Mouse (Mus musculus) G1E-ER4 (cell line): ENCODE data around the gene Ier5l. TPM values are rescaled to one million over a fixed set of nuclear protein-coding genes. Genes with fewer than 3 reads are reported as not detected.

ENCODE experiments used
- GATA1 ChIP-seq: IDR thresholded peaks from one replicate; pipeline ENCODE4 v1.8.0; 2012; ENCODE audit warnings: low read length, inconsistent platforms
- polyA plus RNA-seq: library from polyadenylated mRNA; stranded (reverse); fragments of >175 nt; gene quantifications from 2 replicates; pipeline ENCODE4 v1.2.3, GENCODE M21; 2012

Ier5l gene
- polyA plus RNA-seq: not detected in 2 replicates

GRCm38 (mm10) chr2:30474039-30474438 lies at the start of gene Ier5l:
Ier5l (minus strand) TSS chr2:30474219.
- TF ChIP-seq GATA1: no peak

GRCm38 (mm10) chr2:30523727-30524126 lies 49.7 kb upstream of the Ier5l start:
- TF ChIP-seq GATA1: no peak

- no peak for TF ChIP-seq GATA1
These were observed 36.8 kb upstream of the Ier5l start for GRCm38 (mm10) chr2:30510711-30511380.

GRCm38 (mm10) chr2:30507138-30507727 lies 33.2 kb upstream of the Ier5l start:
- TF ChIP-seq GATA1: no peak

- no peak for TF ChIP-seq GATA1
These were observed 29.9 kb upstream of the Ier5l start for GRCm38 (mm10) chr2:30503677-30504621.

- TF ChIP-seq GATA1: no peak
These were observed 27.7 kb upstream of the Ier5l start for GRCm38 (mm10) chr2:30501701-30502100.

GRCm38 (mm10) chr2:30495909-30496861 lies 22.2 kb upstream of the Ier5l start:
- no peak for TF ChIP-seq GATA1

- TF ChIP-seq GATA1: no peak
These were observed 21.2 kb upstream of the Ier5l start for GRCm38 (mm10) chr2:30495000-30495908.

GRCm38 (mm10) chr2:30490384-30490783 lies 16.4 kb upstream of the Ier5l start:
- TF ChIP-seq GATA1: no peak

- no peak for TF ChIP-seq GATA1
These were observed 13.6 kb upstream of the Ier5l start for GRCm38 (mm10) chr2:30487597-30487996.

GRCm38 (mm10) chr2:30478526-30478925 lies 4.5 kb upstream of the Ier5l start:
- no peak for TF ChIP-seq GATA1

- TF ChIP-seq GATA1: no peak
These were observed 2.2 kb upstream of the Ier5l start for GRCm38 (mm10) chr2:30476241-30476640.

- no peak for TF ChIP-seq GATA1
These were observed 1.4 kb upstream of the Ier5l start for GRCm38 (mm10) chr2:30475457-30475856.

GRCm38 (mm10) chr2:30474776-30475175 lies 757 bp upstream of the Ier5l start:
- TF ChIP-seq GATA1: no peak
